Mouse (Mus musculus): Measurements from ENCODE around the gene Ets1.

- TF ChIP-seq EP300 (IDR thresholded peaks at IDR 0.05; ENCODE audit: low read depth) (no peak), CTCF (IDR thresholded peaks at IDR 0.05; ENCODE audit: low read depth) (no peak)
Observed at GRCm38 (mm10) chr9:32654305-32654704, 18.3 kb downstream of the Ets1 start.
